Mouse (Mus musculus) ES-Bruce4 (cell line): Measurements from ENCODE around the gene Ccdc60.

Source experiments
- CTCF ChIP-seq: IDR thresholded peaks from one replicate; pipeline ENCODE4 v1.8.1; 2011; ENCODE audit warnings: low read depth, low read length
- EP300 ChIP-seq: IDR thresholded peaks from 2 replicates; pipeline ENCODE4 v1.6.1; 2011; ENCODE audit warnings: low read depth, low read length; ENCODE audit not compliant: insufficient read depth
- POLR2A ChIP-seq: IDR thresholded peaks from one replicate; pipeline ENCODE4 v1.8.1; 2011; ENCODE audit warnings: low read length; ENCODE audit not compliant: insufficient read depth

DNA sequence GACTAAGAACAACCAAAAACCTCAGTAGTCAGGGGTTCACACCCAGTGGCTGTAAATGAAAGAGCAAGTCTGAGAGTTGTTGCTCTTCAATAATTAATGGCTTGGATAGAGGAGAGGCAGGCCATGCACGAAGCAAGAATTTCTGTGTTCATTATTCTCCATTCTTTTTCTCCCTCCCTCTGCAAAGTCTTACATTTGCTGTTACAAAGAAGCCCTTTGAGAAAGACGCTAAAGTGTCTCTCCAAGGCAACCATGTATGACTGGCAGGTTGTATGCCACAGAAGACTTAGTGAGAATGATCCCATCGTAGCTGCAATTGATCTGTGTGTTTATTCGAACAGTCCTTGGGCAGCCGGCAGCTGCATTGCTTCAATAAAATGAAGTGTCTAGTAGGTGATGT, 34.6 kb upstream of the Ccdc60 start:
- no peak for TF ChIP-seq POLR2A
- no peak for TF ChIP-seq CTCF
- TF ChIP-seq EP300 = no peak
